Mouse (Mus musculus) liver, adult 2 months (tissue): ENCODE results near the gene Paqr9.

ENCODE experiments used
- CTCF ChIP-seq: fragments of 200-500 bp; IDR thresholded peaks from 2 replicates; pipeline ENCODE4 v1.5.1; 2011; ENCODE audit warnings: low read depth, low read length, control low read depth
- POLR2A ChIP-seq: fragments of 200-500 bp; IDR thresholded peaks from 2 replicates; pipeline ENCODE4 v1.6.1; 2011; ENCODE audit warnings: low read length, control low read depth; ENCODE audit not compliant: insufficient read depth; ENCODE audit errors: extremely low read depth

GRCm38 (mm10) chr9:95588070-95588469, 28.6 kb downstream of the Paqr9 start:
- TF ChIP-seq POLR2A (no peak), CTCF (no peak)
